Mouse (Mus musculus): ENCODE data around the gene Nfatc2.

Nfatc2 gene

DNA sequence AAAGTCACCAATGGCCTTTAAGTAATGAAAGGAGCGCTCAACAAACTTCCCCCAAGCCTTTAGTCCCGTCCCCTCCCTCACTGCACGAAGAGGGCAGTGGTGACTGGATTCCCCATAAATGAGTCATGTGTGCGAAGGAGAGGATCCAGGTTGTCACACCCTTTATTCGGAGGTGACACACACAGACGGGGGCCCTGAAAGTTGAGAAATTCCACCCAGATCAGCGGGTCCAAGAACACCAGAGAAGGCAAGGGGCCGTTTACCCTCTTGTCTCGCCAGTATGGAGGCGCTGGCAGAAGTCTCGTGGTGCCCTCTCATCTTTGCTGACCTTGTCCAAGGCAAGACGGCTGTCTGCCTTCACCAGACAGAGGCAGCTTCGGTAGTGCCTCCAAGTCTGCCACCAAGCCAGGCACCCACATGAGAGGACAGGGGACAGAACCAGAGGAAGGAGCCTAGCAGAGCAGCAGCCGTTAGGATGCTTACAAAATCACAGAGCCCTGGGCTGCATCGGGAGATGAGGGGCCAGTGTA, 21.8 kb downstream of the Nfatc2 start:
- DNase-seq (ENCODE audit: low spot score in 2 of 2): no peak

DNA sequence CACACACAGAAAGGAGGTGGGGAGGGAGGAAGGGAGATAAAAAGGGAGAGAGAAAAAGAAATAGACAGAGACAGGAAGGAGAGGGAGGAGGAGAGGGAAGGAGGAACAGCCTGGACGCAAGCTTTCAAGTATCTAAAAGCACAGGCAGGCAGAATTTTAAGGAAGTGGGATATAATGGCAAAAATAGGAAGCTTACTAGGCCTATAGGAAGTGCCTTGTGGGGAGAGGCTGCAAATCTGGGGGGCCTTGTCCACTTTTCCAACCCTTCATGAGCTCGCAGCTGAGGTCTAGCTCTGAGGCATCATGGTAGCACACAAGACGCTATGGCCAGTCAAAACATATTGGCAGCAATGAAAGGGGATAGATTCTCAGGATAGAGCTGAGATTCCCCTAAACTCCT, 22.3 kb downstream of the Nfatc2 start:
- no peak for DNase-seq (ENCODE audit: low spot score in 2 of 2)

DNA sequence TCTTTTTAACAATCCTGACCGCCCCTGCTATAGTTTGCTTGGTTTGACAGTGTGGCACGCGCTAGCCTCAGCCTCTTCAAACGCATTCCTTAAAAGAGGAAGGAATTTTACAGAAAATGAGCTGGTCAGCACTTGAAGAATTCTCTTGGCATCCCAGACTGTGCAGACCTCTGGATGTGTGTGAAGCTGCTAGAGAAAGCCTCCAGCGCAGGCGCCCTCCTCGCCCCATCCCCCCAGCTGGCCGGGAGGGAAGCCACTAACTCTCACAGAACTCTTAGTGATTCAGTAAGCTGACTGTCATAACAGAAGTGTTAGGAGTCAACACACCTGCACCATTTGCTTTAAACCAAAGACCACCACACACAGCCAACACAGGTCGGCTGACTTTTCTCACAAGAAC, 23.3 kb downstream of the Nfatc2 start:
- peak in 1 of 2 experiments; percentile 55 for DNase-seq (ENCODE audit: low spot score in 2 of 2)

DNA sequence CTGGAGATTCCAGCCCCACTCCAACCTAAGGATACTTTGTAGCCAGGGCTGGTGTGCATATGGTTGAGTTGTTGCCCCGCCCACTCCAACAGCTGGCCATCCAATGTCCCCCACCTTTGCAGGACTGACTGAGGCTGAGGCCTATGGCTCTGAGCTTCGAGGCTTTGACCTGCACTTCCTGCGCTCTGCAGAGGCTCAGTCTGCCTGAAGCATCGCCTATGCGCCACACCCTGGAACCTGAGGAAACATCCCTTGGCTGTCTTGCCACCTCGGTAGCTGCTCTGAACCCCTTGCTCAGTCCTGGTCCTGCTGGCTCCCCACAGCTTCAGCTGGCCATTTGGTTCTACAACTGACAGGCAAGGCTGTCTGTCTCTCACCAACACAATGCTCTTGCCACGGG, 24.1 kb downstream of the Nfatc2 start:
- no peak for DNase-seq (ENCODE audit: low spot score in 2 of 2)

DNA sequence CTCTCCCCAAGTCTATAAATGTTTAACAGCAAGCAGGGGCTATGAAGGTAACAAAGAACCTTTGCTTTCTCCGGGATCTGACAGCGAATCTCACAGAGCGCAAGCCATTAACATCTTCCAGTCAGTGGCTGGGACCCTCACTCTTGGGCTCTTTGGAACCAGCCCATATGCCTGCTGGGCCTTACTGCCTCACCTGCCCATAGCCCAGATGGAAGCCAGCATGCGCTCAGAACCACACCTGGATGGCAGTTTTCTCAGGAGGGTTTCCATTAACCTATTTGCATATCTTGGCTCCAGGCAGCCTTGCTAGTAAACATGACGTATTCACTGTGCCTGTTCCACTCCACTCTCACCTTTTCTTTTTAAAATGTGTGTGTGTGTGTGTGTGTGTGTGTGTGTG, 25.6 kb downstream of the Nfatc2 start:
- no peak for DNase-seq (ENCODE audit: low spot score in 2 of 2)

DNA sequence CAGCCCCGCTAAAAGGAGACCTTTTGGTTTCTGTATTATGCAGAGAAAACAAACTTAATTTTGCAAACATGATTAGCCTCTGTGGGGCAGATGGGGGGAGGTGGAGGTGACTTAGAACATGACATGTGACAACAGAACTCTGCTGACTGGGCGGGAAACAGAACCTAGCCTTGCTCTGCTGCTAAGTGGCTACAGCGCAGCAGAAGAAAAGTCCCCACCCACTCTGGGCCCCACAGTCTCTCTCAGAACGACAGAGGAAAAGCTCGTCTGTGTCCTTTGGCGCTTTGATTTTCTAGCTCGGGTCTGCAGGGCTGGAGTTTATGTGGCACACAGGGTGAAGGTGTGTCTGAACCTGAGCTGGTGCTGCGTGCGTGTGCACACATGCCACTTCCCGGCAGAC, 26.5 kb downstream of the Nfatc2 start:
- no peak for DNase-seq (ENCODE audit: low spot score in 2 of 2)

DNA sequence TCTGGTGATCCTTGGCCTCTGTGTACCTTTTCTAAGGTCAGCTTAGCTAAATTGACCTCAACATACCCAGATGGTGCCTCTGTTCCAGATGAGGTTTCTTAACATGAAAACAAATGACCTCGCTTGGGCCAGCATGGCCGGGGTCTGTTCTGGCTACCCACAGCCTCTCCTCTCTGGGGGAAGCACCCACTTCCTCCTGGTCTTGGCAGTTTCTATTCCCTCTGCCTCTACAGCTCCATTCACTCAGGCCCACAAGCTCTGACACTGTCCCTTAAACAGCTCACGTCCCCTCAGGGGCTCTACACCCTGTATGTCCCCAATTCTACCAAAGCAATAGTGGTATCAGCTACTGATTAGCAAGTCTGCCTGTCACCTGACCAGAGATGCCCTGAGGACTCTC, 27.6 kb downstream of the Nfatc2 start:
- DNase-seq (ENCODE audit: low spot score in 2 of 2): no peak

DNA sequence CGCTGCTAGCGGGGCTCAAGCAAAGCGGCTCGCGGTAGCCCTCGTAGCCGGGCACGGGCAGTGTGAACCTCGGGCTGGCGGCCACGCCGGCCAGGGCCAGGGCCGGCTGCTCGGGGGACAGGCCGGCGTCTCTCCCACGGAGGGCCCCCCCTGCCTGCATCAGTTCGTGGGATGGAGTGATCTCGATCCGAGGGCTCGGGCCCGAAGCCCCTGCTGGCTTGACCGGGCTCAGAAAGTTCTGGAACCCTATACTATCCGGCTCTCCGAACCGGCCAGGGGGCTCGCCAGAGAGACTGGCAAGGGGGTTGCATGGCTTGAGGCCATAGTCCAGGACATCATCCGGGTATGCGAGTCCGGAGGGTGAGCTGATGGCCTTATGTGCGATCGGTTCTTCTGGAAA, 30.2 kb downstream of the Nfatc2 start:
- no peak for DNase-seq (ENCODE audit: low spot score in 2 of 2)

DNA sequence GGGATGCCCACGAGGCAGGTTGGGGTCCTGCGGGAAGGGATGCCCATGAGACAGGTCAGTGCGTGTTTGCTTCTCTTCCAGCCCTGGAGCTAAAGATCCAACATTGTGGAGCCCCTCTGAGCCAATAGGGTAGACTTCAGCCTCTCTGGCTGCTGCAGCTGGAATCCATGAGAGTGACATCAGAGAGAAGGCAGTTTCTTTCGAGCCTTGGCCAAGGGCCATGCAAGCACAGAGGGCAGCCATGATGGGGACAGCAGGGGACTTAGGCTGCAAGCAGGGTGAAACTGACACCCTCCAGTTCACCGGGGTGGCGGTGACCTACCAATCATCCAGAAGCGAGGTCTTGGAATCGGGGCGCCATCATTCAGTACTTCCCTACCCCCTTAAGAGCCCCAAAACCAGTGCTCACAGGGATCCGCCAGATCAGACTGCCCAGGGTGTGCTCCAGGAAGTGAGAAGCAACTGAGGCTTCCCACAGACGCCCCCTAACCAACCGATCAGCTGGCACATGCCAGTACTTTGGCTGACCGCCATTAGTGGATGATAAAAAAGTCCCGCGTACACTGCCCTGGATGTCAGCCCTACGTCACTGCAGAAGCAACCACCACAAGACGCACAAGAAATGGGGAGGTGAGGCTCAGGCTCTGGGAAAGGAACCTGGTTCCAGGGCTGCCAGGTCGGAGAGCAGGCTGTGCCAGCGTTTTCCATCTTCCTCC, 35.8 kb downstream of the Nfatc2 start:
- DNase-seq (ENCODE audit: low spot score in 2 of 2): no peak

DNA sequence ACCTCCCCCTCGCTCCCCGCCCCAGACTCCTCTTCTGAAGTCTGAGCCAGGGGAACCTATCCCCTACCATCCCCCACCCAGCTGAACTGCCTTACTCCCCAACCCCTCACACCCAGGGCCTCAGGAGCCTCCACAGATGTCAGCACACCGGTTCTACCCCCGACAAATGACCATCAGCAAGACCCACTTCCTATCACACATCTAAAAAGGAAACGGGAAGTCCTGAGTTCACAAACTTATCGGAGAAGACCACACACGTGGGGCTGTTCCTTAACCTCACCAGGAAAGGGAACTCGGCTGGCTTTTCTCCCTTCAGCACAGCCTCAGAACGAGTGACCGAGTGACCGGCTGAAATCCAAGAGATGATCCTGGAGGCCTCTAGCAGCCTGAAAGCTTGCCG, 38.3 kb downstream of the Nfatc2 start:
- peak in 1 of 2 experiments; percentile 53 for DNase-seq (ENCODE audit: low spot score in 2 of 2)

DNA sequence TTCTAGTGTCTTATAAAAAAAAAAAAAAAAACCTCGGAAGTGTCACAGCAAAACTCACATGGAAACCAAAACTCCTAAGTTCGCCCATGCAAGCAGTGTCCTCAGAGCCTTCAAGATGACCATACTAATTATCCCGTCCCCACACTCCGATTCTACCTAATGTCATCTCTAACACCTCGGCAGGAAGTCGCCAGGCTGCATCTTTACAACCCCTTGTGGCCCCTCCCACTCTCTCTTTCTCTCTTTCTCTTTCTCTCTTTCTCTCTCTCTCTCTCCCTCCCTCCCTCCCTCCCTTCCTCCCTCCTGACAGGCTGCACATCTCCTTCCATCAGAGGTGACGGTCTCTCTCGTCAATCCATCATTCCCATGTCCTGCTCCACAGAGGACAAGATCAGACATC, 44.4 kb downstream of the Nfatc2 start:
- no peak for DNase-seq (ENCODE audit: low spot score in 2 of 2)

DNA sequence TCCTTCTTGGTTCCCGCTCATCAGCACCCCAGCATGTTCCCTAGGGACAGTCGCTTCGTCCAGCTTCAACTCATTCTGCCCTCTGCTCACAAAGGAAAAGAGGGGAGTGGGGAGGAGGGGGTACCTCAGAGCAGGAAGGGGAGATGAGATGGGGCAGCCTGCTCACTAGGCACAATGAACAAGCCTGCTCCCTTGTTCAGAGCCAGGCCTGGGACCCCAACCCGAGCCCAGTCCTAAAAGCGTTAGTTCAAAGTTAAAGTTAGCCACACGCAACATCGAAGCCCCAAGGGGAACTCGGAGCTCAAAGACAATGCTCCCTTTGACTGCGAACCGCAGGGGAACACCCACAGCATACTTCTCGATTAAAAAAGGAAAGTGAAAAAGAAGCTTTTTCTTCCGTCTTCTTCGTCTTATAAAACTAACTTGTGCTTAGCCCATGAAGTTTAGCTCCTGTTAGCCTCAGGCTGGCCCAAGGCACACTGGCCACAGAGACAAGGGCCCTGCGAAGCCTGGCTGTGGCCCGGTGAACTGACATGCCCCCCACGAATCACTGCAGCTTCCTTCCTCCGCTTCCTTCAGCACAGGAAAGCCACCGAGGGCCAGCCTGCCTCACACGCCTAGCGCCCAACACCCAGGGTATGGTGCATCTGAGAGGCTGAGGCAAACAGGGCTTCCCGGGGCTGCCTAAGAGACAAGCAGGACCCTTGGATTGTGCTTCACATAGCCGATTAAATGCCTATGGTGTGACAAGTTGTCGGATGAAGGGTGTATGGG, 45.4 kb downstream of the Nfatc2 start:
- DNase-seq (ENCODE audit: low spot score in 2 of 2): peak in 1 of 2 experiments; percentile 50

DNA sequence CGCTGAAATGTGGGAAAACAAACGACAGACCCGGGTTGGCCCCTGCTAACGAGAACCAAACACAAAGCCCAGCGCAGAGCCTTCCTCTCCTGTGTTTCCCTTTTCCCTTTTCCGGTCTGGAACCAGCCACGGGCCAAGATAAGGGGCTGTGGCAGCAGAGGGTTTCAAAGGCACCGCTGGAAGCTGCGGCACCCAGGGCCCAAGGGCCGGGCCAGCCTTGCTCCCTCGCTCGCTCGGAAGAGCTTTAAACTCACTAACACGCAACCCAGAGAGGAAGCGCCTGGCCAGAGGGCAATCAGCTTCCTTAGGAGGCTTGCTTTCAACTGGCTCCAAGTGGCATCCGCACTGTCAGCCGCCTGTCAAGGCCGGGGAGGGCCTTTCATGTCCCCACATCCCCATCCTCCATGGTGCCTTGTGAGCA, 47.9 kb downstream of the Nfatc2 start:
- DNase-seq (ENCODE audit: low spot score in 2 of 2): peak in 1 of 2 experiments; percentile 28

DNA sequence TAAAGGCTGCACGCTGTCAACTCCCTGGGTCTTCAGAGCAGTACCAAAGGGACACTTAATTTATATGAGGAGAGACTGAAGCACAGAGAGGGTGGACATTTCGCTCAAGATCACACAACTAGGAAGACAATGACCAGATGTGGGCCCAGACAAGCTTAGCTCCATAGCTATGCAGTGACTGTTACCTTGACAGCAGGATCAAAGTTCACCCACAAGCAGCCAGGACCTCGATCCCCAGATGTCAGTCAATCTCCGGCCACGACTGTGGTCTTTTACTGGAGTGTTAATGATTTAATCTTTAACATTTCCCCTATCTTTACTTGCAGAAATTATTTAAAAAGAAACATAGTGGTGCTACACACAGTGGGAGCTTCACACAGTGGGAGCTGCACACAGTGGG, 49.1 kb downstream of the Nfatc2 start:
- DNase-seq (ENCODE audit: low spot score in 2 of 2): no peak

DNA sequence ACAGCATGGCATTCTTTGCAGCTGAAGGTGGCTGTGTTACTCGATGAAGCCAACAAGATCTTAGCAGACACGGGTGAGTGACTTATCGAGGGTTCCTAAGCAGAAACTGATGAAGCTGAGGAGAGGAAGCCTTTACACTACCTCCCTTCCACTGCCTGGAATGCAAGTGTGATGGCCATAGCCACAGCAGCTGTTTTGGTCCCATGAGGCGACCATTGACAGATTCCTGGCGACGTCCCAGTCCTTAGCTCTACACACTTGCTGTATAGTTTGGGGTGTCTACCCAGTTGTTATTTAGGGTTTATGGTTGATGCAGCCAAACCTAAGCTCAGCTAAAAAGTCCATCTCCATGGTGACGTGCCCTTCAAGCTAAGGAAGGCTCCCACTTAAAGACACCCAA, 50.2 kb downstream of the Nfatc2 start:
- no peak for DNase-seq (ENCODE audit: low spot score in 2 of 2)

DNA sequence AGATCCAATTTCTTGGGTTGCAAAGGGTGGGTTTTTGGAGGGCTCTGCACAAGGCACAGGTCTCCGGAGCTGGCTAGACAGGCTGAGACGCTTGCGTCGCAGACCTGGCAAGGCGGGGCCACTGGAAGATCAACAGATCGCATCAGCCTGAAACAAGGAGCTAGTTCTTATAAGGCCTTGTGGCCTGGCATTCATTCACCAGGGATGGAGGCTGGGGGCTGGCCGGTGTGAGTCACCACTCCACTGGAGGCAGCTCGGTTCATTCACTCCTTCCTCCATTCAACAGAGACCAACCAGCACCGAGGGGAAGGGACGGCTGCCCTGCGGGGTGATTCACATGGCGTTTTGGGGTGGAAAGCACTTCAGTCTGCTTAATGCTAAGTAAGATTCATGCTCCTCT, 52.1 kb downstream of the Nfatc2 start:
- DNase-seq (ENCODE audit: low spot score in 2 of 2): no peak

DNA sequence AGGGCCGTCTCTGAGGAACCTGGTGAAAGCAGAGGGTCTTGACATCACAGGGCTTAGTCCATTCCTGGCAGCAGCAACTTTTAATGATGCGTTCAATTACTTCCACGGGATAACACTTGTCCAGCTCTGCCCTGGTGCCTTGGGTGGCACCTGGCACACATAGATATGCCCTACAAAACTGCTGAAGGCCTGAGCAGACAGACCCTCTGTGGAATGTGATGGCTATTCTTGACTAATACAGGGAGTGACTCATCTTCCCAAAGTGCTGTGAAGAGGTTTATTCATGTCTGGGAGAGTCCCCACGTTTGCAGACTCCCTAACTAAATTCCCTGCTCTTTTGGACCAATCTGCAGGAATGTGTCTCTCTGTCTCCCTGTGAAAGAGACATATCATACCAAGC, 53.4 kb downstream of the Nfatc2 start:
- no peak for DNase-seq (ENCODE audit: low spot score in 2 of 2)

DNA sequence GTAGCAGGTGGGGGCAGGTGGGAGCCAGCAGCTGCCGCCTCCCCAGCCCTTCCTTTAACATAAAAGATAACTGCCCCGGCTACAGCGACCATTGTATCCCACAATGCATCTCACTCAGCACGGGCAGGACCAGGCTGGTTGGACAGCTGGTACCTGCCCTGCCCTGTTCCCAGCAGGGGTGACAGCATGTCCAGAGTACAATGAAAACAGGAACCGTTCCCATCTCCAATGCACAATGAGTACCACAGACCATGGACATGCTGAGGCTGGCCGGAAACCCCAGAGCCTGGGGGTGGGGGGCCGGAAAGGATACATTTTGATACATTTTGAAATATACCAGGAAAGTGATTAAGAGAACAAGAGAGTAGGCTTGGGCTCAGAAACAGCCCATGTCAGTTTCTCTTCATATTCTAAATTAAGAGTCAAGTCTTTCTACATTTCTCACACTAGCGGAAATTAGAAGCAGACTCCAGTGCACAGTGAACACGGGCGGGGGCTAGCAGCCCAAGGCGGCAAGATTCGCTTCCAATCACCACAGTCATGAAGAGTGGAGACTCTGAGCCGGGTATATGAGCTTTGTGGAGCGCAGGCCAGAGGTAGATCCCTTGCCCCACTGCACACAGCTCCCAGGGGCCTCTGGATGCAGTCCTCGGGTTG, 55.4 kb downstream of the Nfatc2 start:
- DNase-seq (ENCODE audit: low spot score in 2 of 2): peak in 1 of 2 experiments; percentile 57

DNA sequence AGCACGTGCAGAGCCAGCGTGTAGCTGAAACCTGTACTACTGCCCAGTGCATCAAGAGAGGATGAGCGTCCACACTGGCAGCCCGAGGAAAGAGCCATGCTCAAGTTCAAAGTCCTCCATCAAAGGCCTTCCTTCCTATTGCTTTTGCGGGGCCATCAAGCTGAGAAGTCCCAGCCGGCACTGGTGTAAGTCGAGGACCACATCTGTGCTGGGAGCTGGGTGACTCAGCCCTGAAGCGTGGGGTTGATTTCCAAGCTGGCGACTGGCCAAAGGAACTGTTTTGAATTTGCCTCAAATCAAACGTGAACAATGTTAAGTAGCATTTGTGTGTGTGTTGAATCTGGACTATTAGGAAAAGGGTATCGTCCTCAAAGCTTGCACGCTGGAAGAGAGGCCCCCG, 57.4 kb downstream of the Nfatc2 start:
- DNase-seq (ENCODE audit: low spot score in 2 of 2): peak; percentile 57 to 76

DNA sequence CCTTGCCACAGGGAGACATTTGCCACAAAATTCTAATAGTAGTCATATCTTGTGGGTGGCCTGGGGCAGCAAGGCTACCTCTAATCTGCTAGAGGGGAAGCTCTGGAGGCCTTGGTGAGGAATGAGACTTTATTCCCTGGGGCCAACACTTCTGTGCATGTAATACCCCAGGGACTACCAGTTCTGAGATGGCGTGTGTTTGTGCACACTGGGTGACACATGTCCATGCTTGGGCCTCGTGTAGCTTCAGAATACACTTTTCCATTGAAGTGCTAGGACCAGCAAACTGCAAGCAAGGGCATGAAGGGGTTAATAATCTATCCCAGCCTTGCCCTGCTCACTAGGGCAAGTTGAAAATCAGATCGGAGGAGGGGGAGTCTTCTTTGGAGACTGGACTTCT, 58.4 kb downstream of the Nfatc2 start:
- DNase-seq (ENCODE audit: low spot score in 2 of 2): no peak

DNA sequence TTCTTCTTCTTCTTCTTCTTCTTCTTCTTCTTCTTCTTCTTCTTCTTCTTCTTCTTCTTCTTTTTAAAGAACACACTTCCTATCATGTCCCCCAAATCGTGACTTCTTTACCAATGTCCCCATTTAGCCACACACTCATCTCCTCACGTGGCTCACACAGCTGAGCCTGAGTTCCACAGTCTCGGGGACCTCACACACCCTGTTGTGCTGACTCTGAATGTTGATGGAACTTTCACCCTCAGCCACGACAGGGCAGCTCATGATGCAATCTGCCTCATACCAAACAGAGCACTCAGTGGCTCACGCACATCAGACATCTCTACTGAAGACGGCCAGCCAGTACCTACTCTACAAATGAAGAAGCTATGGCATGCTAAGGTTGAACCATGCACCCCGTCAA, 60.2 kb downstream of the Nfatc2 start:
- peak in 1 of 2 experiments; percentile 50 for DNase-seq (ENCODE audit: low spot score in 2 of 2)

DNA sequence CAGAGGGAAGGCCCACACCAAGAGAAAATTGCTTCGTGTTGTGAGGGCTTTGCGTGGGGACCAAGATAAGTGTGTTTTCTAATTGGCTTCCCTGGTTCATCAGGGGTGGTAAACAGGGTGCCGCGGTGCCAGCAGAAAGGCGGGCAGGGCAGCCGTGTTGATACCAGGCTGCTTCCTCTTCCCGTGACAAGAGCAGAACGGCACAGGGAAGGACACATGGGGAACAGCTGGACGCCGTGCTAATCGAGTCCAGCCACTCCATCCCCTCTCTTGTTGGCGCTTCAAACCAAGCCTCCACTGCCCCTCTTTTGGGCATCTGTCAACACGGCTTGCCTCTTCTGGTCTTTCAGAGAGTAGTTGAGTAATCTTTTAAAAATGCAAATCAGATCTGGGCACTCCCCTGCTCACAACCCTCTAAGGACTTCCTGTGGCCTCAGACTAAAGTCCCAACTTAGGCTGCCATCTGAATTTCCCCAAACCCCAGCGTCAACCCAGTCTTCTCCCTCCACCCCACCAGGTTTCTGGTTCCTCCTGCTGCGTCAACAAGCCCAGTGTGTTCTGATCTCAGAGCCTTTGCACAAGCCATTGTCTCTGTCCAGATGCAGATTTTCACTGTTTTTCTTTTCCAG, 61.7 kb downstream of the Nfatc2 start:
- DNase-seq (ENCODE audit: low spot score in 2 of 2): no peak

Measured in heart, adult 9 months (tissue).